Mouse (Mus musculus) kidney, postnatal 14 days (tissue): ENCODE measurements at regions not wholly inside any gene's neighbourhood (a gene's known extent, or its start where the extent isn't known, plus 50 kb on each side); places are given as distances from the start of the nearest gene placed in this dataset.

ENCODE experiments used
- DNase-seq: peaks from one replicate; pipeline ENCODE4 v3.0.0; 2022; ENCODE audit warnings: mixed read lengths

GRCm38 (mm10) chr10:91734691-91735090 is 553.6 kb upstream of the Tmpo start:
- DNase-seq = no peak

- DNase-seq = no peak
Observed at GRCm38 (mm10) chr10:91732007-91732589, 551.0 kb upstream of the Tmpo start.

GRCm38 (mm10) chr10:91730062-91730461 is 548.9 kb upstream of the Tmpo start:
- no peak for DNase-seq

GRCm38 (mm10) chr10:91719561-91720371 is 538.7 kb upstream of the Tmpo start:
- no peak for DNase-seq

- DNase-seq = no peak
Observed at GRCm38 (mm10) chr10:91716604-91717003, 535.5 kb upstream of the Tmpo start.

- DNase-seq = peak; percentile 12
Observed at GRCm38 (mm10) chr10:91714648-91715047, 533.5 kb upstream of the Tmpo start.

GRCm38 (mm10) chr10:91713529-91713928 is 532.4 kb upstream of the Tmpo start:
- no peak for DNase-seq

GRCm38 (mm10) chr10:91706816-91707215 is 525.7 kb upstream of the Tmpo start:
- no peak for DNase-seq

- DNase-seq = no peak
Observed at GRCm38 (mm10) chr10:91704751-91705150, 523.6 kb upstream of the Tmpo start.

- no peak for DNase-seq
Observed at GRCm38 (mm10) chr10:91701822-91702221, 520.7 kb upstream of the Tmpo start.

GRCm38 (mm10) chr10:91686082-91686618 is 505.0 kb upstream of the Tmpo start:
- DNase-seq = no peak

- DNase-seq = peak; percentile 12
Observed at GRCm38 (mm10) chr10:91685164-91686027, 504.3 kb upstream of the Tmpo start.

- DNase-seq = no peak
Observed at GRCm38 (mm10) chr10:91679641-91680040, 498.5 kb upstream of the Tmpo start.

- no peak for DNase-seq
Observed at GRCm38 (mm10) chr10:91637911-91638310, 456.8 kb upstream of the Tmpo start.

GRCm38 (mm10) chr10:91628672-91629071 is 447.6 kb upstream of the Tmpo start:
- no peak for DNase-seq

GRCm38 (mm10) chr10:91622281-91622680 is 441.2 kb upstream of the Tmpo start:
- no peak for DNase-seq

GRCm38 (mm10) chr10:91613794-91614479 is 432.8 kb upstream of the Tmpo start:
- no peak for DNase-seq

- DNase-seq = no peak
Observed at GRCm38 (mm10) chr10:91612052-91612451, 430.9 kb upstream of the Tmpo start.

GRCm38 (mm10) chr10:91594891-91595290 is 413.8 kb upstream of the Tmpo start:
- DNase-seq = peak; percentile 71

GRCm38 (mm10) chr10:91593378-91593777 is 412.3 kb upstream of the Tmpo start:
- no peak for DNase-seq

GRCm38 (mm10) chr10:91591845-91592244 is 410.7 kb upstream of the Tmpo start:
- no peak for DNase-seq

GRCm38 (mm10) chr10:91591398-91591811 is 410.3 kb upstream of the Tmpo start:
- no peak for DNase-seq

- no peak for DNase-seq
Observed at GRCm38 (mm10) chr10:91583204-91583603, 402.1 kb upstream of the Tmpo start.
